Mouse (Mus musculus): Measurements from ENCODE around the gene Col28a1. TPM values are rescaled to one million over a fixed set of nuclear protein-coding genes. Genes with fewer than 3 reads are reported as not detected.

The Col28a1 gene
- under 1 TPM; 0.22 to 0.36 TPM for total RNA-seq (2021)
- long read RNA-seq, experiment 1 = 0 reads
- long read RNA-seq, experiment 2, partial matches to known transcripts = 0 of 1 reads
- long read RNA-seq, experiment 2, other reads (novel, unspliced or antisense) = 1 of 1 reads

DNA sequence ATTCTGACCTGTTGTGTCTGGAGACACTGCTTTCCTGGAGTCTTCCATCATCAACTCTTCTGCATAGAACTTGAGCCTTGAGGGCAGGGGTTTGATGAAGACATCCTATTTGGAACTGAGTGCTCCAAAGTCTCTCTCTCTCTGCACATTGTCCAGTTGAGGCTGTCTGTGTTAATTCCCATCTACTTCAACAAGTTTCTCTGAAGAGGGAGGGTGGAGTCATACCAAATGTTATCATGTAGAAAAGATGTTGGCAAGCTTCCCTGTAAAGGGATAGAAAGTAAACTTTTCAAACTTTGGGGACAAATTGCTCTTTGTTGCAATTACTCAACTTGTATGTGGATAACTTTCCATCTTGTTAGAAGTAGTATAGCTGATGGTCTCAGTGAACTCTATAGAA lies at the start of gene Col28a1:
Gene Col28a1 (minus strand): TSS at position 101 of the 400 bp plus-strand sequence.
- DNase-seq = no peak

DNA sequence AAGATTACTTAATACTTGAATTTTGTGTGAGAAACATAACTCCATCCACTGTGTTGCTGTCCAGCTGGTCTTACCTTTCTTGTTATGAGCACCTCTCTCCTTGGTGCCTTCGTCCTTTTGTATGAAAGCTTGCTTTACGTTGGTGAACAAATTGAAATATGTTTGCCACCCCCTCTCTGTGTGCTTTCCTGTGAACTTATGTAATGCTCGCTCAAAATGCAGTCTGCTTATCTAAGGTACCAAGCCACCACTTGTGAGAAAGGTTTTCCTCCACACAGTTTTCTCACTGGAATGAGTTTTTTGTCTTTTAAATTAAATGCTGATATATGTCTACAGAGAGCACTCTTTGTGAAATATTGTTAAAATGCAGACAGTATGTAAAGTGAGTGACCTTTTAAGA lies 36.2 kb upstream of the Col28a1 start:
- no peak for DNase-seq

DNA sequence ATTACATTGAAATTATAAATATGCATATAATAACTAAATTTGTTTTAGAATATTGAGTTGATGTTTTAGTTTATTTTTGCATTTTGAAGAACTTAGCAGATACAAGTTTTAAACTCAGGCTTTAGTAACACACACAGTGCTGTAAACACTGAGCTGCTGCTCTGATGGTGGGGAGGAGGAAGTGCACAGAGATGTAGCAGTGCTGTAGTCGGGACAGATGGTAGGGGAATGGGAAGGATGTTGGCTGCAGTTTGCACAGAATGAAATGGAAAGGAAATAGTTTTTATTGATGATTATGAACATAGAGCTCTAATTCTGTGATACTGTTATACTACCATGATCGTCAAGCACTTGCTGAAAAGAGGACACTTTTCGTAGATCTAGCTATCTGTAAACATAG lies 34.6 kb upstream of the Col28a1 start:
- DNase-seq = no peak

GRCm38 (mm10) chr6:8210661-8211060 lies 18.2 kb upstream of the Col28a1 start:
- DNase-seq = no peak

- DNase-seq = no peak
Measured at GRCm38 (mm10) chr6:8209866-8210186, 17.4 kb upstream of the Col28a1 start.

DNA sequence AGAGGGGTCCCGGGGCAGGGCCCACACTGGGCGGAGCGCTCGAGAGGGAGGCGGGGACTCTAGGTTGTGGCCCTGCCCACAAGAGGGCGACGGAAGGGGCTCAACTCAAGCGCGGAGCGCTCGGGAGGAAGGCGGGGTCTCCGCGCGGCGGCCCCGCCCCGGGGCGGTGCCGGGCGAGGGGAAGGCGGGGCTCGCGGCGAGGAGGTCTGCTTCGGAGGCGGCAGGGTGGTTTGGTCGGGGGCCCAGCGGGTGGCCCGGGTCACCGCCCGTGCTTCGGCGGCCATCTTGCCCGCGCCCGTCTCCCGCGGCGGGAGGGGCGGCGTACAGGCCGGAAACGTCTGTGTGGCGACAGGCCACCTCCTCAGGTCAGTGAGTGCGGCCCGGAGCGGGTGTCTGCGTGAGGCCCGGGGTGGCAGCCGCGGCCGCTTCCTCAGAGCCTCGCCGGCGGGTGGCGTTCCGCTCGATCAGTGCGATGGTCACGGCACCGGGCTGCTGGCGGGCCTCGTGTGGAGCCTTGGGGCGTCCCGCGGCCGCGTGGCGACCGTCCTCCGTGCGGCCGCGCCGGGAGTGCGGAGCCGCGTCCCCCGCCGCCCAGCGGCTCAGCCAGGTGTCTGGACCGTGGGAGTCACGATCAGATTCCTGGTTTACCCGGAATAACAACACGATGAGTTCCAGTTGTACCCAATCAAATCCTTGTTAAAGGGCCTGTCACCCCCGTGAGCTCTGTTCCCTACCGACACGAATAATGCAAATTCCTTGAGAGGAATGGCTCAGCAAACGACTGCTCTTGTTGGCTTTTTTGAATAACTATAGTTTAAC lies 16.8 kb upstream of the Col28a1 start, which contains the start of gene Mios:
Gene Mios (plus strand): TSS at position 176 of the 819 bp plus-strand sequence.
- DNase-seq = peak; percentile 88 to 93

DNA sequence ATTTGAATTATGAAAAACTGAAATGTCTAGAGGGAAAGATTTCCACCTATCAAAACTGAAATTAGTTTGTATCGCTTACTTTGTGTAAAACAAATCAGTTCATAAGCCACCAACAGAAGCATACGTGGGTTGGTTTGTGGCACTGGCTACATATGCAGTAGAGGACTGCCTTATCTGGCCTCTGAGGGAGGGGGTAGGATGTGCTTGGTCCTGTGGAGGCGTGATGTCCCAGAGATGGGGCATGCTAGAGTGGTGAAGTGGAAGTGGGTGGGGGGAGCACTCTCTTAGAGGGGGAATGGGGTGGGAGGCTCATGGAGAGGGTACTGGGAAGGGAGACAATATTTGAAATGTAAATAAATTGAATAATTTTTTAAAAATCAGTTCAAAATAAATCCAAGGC lies 2.5 kb downstream of the Col28a1 start:
- DNase-seq = no peak

- DNase-seq = peak in 1 of 2 experiments; percentile 34
Measured at GRCm38 (mm10) chr6:8188599-8189233, 3.7 kb downstream of the Col28a1 start.

DNA sequence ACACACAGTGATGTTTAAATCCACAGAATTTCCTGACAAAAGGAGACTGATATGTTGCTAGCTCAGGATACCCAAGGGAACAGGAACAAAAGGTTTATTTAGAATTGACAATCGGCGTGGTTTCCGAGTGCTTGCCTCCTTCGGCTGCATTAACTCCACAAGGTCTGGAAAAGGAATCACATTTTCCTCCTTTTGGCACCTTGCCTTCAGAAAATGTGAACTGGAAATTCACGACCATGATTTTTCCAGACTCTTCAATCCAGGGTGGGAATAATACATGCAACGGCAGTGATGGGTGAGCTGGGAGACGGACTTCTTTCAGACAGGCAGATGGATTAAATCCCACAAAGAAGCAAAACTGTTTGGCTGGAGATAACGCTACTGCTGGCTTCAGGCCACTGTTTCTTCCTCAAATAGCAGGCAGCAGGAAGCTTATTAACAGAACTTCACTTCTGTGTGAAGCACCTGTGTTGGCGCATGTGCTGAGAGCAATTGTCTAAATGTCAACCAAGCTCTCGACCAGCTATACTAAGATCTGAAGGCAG lies 13.9 kb downstream of the Col28a1 start:
- DNase-seq = peak; percentile 28 to 48

GRCm38 (mm10) chr6:8176116-8176515 lies 16.3 kb downstream of the Col28a1 start:
- no peak for DNase-seq

DNA sequence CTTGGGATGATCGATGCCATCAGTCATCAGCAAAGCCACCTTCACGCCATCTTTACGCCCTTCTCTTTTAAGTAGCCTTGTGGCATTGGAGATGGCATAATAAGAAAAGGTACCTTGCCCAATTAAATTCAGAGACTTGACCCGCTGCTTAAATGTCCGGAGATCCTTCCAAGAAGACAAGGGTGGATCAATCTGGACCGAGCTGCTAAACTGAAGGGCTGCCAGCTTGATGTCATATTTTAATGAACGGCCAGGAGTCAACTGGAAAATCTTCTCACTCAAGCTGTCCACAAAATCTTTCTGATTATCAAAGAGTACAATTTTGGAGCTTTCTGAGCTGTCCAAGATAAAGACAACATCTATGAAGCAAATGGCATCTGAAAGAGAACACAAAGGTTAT lies 17.1 kb downstream of the Col28a1 start:
- no peak for DNase-seq

GRCm38 (mm10) chr6:8174062-8174461 lies 18.4 kb downstream of the Col28a1 start:
- DNase-seq = peak; percentile 2 to 36

- no peak for DNase-seq
Measured at GRCm38 (mm10) chr6:8172101-8172500, 20.3 kb downstream of the Col28a1 start.

DNA sequence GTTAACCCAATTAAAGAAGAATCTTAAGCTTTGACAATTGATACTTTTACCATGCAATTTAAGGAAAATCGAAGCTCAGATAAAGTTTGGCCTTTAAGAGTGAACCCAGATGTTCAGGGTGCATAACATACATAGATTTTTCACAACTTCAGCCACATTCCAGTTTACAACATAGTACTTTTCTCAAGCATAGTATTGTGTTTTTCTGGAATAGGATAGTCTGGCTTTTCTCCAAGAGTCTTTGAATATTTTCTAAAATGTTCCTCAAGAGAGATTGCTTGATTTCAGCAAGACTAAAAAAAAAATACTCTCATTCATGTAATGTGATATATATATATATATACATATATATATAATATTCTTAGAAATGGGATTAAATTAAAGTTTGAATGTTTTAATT lies 27.7 kb downstream of the Col28a1 start:
- DNase-seq = no peak

DNA sequence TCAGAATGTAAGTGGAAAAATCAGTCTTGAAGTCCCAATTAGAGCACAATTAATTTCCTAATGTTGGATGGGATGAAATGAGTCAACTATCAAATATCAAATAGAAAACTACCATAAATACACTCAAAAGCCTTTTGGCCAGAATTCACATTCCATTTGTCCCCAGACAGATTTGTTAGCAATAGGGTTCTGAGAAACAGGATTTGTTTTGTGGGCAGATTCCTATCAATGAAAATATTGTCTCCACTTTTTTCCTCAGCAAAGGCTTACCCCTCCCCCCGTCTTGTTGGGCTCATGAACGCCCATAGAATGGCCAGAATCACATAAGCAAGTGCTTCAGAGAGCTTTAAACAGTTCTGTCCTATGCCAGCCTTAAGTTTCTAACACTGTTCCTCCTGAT lies 32.4 kb downstream of the Col28a1 start:
- DNase-seq = no peak

DNA sequence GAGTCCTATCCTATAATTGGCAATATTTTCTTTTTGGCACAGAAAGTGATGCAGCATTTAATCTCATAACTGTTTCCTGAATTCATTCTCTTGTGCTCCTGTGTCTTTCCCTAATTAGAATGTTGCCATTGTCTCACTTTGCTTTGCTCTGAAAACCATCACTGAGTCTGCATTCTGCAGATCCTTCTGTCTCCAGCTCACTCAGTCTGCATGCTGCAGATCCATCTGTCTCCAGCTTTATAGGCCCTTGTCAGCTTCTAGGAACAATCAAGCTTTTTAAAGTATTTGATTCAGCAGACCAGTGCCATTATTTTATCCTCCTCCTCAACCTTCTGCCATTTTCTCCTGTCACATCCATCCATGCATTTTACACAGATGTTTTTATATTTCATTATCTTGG lies 35.3 kb downstream of the Col28a1 start:
- DNase-seq = no peak

GRCm38 (mm10) chr6:8152551-8153361 lies 39.7 kb downstream of the Col28a1 start:
- DNase-seq = no peak

- no peak for DNase-seq
Measured at GRCm38 (mm10) chr6:8148916-8149315, 43.5 kb downstream of the Col28a1 start.

DNA sequence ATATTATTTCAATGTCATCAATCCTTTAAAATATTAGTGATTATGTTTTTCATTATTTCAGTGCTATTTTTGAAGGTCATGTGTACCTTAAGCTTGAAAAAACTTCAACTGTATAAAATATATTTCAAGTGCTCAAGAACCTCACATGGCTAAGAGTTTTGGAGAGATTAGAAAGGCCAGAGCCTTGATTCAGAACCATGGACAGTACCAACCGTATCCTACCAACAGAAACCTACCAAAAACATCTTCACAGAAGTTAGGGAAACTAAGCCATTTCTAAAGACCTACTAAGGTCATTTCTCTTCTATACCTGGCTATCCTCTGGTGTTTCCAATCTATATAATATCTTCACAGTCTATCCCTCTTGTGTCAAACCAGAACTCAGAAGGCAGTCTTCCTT lies 50.5 kb downstream of the Col28a1 start:
- peak in 1 of 2 experiments; percentile 18 for DNase-seq

GRCm38 (mm10) chr6:8130149-8130548 lies 62.3 kb downstream of the Col28a1 start:
- no peak for DNase-seq

DNA sequence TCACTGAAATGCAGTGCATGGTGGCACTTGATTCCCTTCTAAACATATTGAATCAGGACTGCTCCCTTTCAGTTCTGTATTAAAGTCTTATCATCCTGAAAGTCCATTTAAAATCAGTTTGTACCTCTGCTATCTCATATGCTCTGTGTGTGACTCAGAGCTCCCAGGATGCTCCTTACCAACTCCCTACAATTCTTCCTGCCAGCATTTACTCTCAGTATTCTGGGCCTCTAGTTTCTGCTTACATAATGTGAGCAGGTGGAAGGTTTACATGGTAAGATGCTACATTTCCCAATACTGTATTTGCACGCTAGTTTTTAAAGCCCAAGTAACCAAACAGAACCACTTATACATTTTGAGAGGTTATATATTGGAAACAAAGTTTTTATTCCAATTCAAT lies 64.3 kb downstream of the Col28a1 start:
- DNase-seq = no peak

GRCm38 (mm10) chr6:8126545-8126944 lies 65.9 kb downstream of the Col28a1 start:
- no peak for DNase-seq
